Mouse (Mus musculus): Measurements from ENCODE around the gene Hoxd11. TPM values are rescaled to one million over a fixed set of nuclear protein-coding genes. Genes with fewer than 3 reads are reported as not detected.

The Hoxd11 gene
- polyA plus RNA-seq, 1 experiment = 2.1 TPM

- H3K27me3 ChIP-seq (replicated peaks; ENCODE audit: control insufficient read depth, insufficient read depth, low read length) = no peaks in the 10 kb centered on the region
- 40% methylated on average over 34 of the region's 34 CpGs for WGBS
- no peaks in the 10 kb centered on the region for H3K4me1 ChIP-seq (ENCODE audit: control insufficient read depth, insufficient read depth, low read length)
- peak; percentile 61 for DNase-seq
- TF ChIP-seq POLR2A (IDR thresholded peaks at IDR 0.05; ENCODE audit: low read depth, low read length) (no peak), CTCF (conservative IDR thresholded peaks at IDR 0.05; ENCODE audit: insufficient read depth, insufficient read length, low read depth, low read length) (no peak)
- peak overlapping the region; percentile 84; the same call in 1 of the 2 replicates for H3K4me3 ChIP-seq (ENCODE audit: insufficient read depth, low read depth, low read length)
- no peaks in the 10 kb centered on the region for H3K36me3 ChIP-seq (ENCODE audit: control insufficient read depth, insufficient read depth, low read length)
- H3K27ac ChIP-seq (ENCODE audit: insufficient read depth, low read depth, low read length) = peak overlapping the region; percentile 94
Observed at GRCm38 (mm10) chr2:74696442-74697335, 17.3 kb downstream of the Hoxd11 start.

- Histone ChIP-seq H3K27me3 (replicated peaks; ENCODE audit: control insufficient read depth, insufficient read depth, low read length) (no peaks in the 10 kb centered on the region), H3K4me3 (ENCODE audit: insufficient read depth, low read depth, low read length) (peak within 1 kb of the TSS; percentile 84), H3K4me1 (ENCODE audit: control insufficient read depth, insufficient read depth, low read length) (no peaks in the 10 kb centered on the region), H3K36me3 (ENCODE audit: control insufficient read depth, insufficient read depth, low read length) (no peaks in the 10 kb centered on the region), H3K27ac (ENCODE audit: insufficient read depth, low read depth, low read length) (peak within 1 kb of the TSS; percentile 94)
- peak; percentile 91 for DNase-seq
- WGBS = under 1% methylated on average over 43 of the region's 43 CpGs
- TF ChIP-seq POLR2A (IDR thresholded peaks at IDR 0.05; ENCODE audit: low read depth, low read length) = peak; percentile 61
- TF ChIP-seq CTCF (conservative IDR thresholded peaks at IDR 0.05; ENCODE audit: insufficient read depth, insufficient read length, low read depth, low read length) = no peak
Observed at GRCm38 (mm10) chr2:74697567-74698121, 18.3 kb downstream of the Hoxd11 start, which contains the start of gene Hoxd9. Gene Hoxd9 (plus strand): TSS chr2:74697727.

GRCm38 (mm10) chr2:74698201-74699052, 19.1 kb downstream of the Hoxd11 start:
- Histone ChIP-seq H3K4me1 (ENCODE audit: control insufficient read depth, insufficient read depth, low read length) (no peaks in the 10 kb centered on the region), H3K4me3 (ENCODE audit: insufficient read depth, low read depth, low read length) (peak overlapping the region; percentile 84), H3K27me3 (replicated peaks; ENCODE audit: control insufficient read depth, insufficient read depth, low read length) (no peaks in the 10 kb centered on the region), H3K27ac (ENCODE audit: insufficient read depth, low read depth, low read length) (peak overlapping the region; percentile 94), H3K36me3 (ENCODE audit: control insufficient read depth, insufficient read depth, low read length) (no peaks in the 10 kb centered on the region)
- TF ChIP-seq CTCF (conservative IDR thresholded peaks at IDR 0.05; ENCODE audit: insufficient read depth, insufficient read length, low read depth, low read length) (no peak), POLR2A (IDR thresholded peaks at IDR 0.05; ENCODE audit: low read depth, low read length) (no peak)
- 2% methylated on average over 82 of the region's 86 CpGs for WGBS
- DNase-seq = peak; percentile 57

- H3K36me3 ChIP-seq (ENCODE audit: control insufficient read depth, insufficient read depth, low read length) = no peaks in the 10 kb centered on the region
- H3K27me3 ChIP-seq (replicated peaks; ENCODE audit: control insufficient read depth, insufficient read depth, low read length) = no peaks in the 10 kb centered on the region
- H3K27ac ChIP-seq (ENCODE audit: insufficient read depth, low read depth, low read length) = peak overlapping the region; percentile 94
- WGBS = 12% methylated on average over 17 of the region's 17 CpGs
- no peaks in the 10 kb centered on the region for H3K4me1 ChIP-seq (ENCODE audit: control insufficient read depth, insufficient read depth, low read length)
- TF ChIP-seq CTCF (conservative IDR thresholded peaks at IDR 0.05; ENCODE audit: insufficient read depth, insufficient read length, low read depth, low read length) (no peak), POLR2A (IDR thresholded peaks at IDR 0.05; ENCODE audit: low read depth, low read length) (no peak)
- peak overlapping the region; percentile 84 for H3K4me3 ChIP-seq (ENCODE audit: insufficient read depth, low read depth, low read length)
- peak; percentile 46 for DNase-seq
Observed at GRCm38 (mm10) chr2:74699053-74699430, 19.7 kb downstream of the Hoxd11 start.

- Histone ChIP-seq H3K27ac (ENCODE audit: insufficient read depth, low read depth, low read length) (peak overlapping the region; percentile 94), H3K4me3 (ENCODE audit: insufficient read depth, low read depth, low read length) (peak overlapping the region; percentile 84), H3K4me1 (ENCODE audit: control insufficient read depth, insufficient read depth, low read length) (no peaks in the 10 kb centered on the region), H3K36me3 (ENCODE audit: control insufficient read depth, insufficient read depth, low read length) (no peaks in the 10 kb centered on the region), H3K27me3 (replicated peaks; ENCODE audit: control insufficient read depth, insufficient read depth, low read length) (no peaks in the 10 kb centered on the region)
- no peak for DNase-seq
- TF ChIP-seq POLR2A (IDR thresholded peaks at IDR 0.05; ENCODE audit: low read depth, low read length) = no peak
- TF ChIP-seq CTCF (conservative IDR thresholded peaks at IDR 0.05; ENCODE audit: insufficient read depth, insufficient read length, low read depth, low read length) = no peak
- WGBS = 39% methylated on average over 23 of the region's 23 CpGs
Observed at GRCm38 (mm10) chr2:74699664-74700545, 20.5 kb downstream of the Hoxd11 start.

GRCm38 (mm10) chr2:74700546-74701112, 21.3 kb downstream of the Hoxd11 start:
- WGBS = 48% methylated on average over 22 of the region's 22 CpGs
- TF ChIP-seq CTCF (conservative IDR thresholded peaks at IDR 0.05; ENCODE audit: insufficient read depth, insufficient read length, low read depth, low read length) (no peak), POLR2A (IDR thresholded peaks at IDR 0.05; ENCODE audit: low read depth, low read length) (no peak)
- peak overlapping the region; percentile 84 for H3K4me3 ChIP-seq (ENCODE audit: insufficient read depth, low read depth, low read length)

More at GRCm38 (mm10) chr2:74700546-74701112, 21.3 kb downstream of the Hoxd11 start:
- DNase-seq = peak; percentile 75
- H3K27me3 ChIP-seq (replicated peaks; ENCODE audit: control insufficient read depth, insufficient read depth, low read length) = no peaks in the 10 kb centered on the region
- peak overlapping the region; percentile 94 for H3K27ac ChIP-seq (ENCODE audit: insufficient read depth, low read depth, low read length)
- H3K4me1 ChIP-seq (ENCODE audit: control insufficient read depth, insufficient read depth, low read length) = no peaks in the 10 kb centered on the region
- no peaks in the 10 kb centered on the region for H3K36me3 ChIP-seq (ENCODE audit: control insufficient read depth, insufficient read depth, low read length)
